Mouse (Mus musculus): ENCODE results near the gene S100a11.

Gene S100a11

DNA sequence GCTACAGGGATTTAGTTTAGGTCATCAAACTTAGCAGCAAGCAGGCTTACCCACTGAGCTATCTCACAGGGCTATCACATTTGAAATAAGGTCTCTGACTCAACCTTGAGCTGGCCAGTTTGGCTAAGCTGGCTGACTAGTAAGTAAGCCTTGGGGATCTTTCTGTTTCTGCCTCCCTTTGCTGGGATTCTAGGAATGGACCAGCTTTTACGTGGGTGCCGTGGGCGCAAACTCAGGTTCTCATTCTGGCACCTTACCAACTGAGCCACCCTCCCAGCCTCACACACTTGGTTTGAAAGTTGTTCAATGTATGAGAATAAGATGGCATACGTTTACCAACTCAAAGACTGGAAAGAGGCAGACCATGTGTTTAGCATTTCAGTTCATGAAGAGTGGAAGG lies 42.9 kb downstream of the S100a11 start:
- no peak for DNase-seq

- DNase-seq: no peak
These were observed 46.6 kb downstream of the S100a11 start for GRCm38 (mm10) chr3:93566892-93567291.

DNA sequence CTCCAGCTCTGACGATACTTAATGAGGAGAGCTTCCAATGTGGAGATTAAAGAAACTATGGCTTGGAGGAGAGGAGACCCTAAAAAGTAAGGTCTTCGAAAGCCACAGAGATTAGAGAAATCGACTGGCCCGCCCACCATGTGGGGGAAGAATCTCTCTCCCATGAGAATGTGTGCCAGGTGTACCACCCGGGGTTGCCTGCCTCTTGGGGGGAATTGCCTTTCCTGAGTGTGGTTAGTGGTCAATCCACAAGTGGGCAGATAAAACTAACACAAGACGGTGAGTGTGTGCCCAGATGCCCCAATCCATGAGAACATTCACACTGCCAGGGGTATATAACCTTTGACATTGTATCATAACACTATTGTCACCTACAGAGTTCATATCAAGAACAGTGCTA lies 47.4 kb downstream of the S100a11 start:
- DNase-seq: no peak

GRCm38 (mm10) chr3:93568428-93569040 lies 48.2 kb downstream of the S100a11 start:
- DNase-seq: peak; percentile 77 to 88

DNA sequence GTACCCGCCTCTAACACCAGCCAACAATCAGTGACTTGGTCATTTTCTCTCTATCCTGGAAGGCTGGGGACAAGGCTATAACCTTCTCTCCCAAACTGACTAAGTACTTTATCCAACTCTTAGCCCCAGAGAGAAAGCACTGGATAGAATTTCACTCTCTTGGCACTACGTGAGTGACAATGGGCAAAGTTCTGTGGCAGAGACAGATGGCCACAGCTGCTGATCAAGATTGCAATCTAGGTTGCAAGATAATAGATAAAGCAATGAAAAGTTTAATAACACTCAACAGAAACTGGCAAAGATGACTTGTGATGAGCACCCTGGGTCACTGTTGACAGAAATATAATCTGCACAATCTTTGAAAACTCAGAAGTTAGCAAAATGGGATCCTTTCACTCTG lies 48.8 kb downstream of the S100a11 start:
- no peak for DNase-seq

GRCm38 (mm10) chr3:93572058-93572791 lies 51.9 kb downstream of the S100a11 start:
- no peak for DNase-seq
